Mouse (Mus musculus): ENCODE data around the gene Mrpl4. TPM values are rescaled to one million over a fixed set of nuclear protein-coding genes. Genes with fewer than 3 reads are reported as not detected.
"Not testable (repeated sequence)": the region's sequence is repeated elsewhere in the genome, so short reads cannot be mapped to it uniquely, and the experiment has no call there.

Gene Mrpl4
- polyA plus RNA-seq, 1 experiment from 2014 or later, result 151 TPM

DNA sequence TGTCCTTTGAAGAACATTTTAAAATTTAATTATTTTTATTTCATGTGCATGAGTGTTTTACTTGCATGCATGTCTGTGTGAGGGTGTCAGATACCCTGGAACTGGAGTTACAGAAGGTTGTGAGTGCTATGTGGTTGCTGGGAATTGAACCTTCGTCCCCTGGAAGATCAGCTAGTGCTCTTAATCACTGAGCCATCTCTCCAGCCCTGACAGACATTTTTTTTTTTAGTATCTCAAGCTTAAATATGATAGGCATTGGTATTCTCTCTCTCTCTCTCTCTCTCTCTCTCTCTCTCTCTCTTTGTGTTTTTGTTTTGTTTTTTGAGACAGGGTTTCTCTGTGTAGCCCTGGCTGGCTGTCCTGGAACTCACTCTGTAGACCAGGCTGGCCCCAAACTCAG is 42.2 kb downstream of the Mrpl4 start:
- not testable (repeated sequence) for ATAC-seq (replicated peaks; ENCODE audit: low FRiP score, low TSS enrichment, low read depth); H3K36me3 ChIP-seq (ENCODE audit: control insufficient read depth, insufficient read depth, low read length); H3K4me1 ChIP-seq (replicated peaks; ENCODE audit: control insufficient read depth, insufficient read depth, low read length); H3K9me3 ChIP-seq (ENCODE audit: control insufficient read depth, low read length); DNase-seq (ENCODE audit: low spot score); H3K4me3 ChIP-seq (ENCODE audit: low read depth, low read length); H3K4me2 ChIP-seq (ENCODE audit: low read length); H3K9ac ChIP-seq (ENCODE audit: low read length); H3K27me3 ChIP-seq (replicated peaks; ENCODE audit: control insufficient read depth, insufficient read depth, low read length); H3K27ac ChIP-seq (ENCODE audit: low read depth)
- 46% methylated on average over 1 of the region's 1 CpGs for WGBS

DNA sequence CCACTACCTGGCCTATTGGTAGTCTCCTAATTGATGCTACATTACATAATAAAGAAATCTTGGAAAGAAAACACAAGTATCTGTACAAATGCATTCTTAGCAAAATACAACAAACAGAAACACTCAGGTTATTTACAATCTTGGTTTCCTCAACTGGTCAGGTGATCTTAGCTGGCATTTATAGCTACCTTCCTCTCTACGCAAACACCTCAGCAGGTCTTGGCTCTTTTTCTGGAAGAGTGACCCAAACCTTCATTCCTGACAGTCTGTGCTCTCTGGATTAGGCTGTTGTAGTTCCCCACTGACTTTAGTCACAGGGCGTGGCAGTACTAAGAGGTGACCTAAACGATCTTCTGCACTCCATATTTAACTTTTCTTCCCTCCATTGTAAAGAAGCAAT is 42.7 kb downstream of the Mrpl4 start:
- Histone ChIP-seq H3K27me3 (replicated peaks; ENCODE audit: control insufficient read depth, insufficient read depth, low read length) (no peaks in the 10 kb centered on the region), H3K4me2 (ENCODE audit: low read length) (no peak overlapping the region), H3K4me1 (replicated peaks; ENCODE audit: control insufficient read depth, insufficient read depth, low read length) (peaks cover 5% of the 10 kb centered on the region), H3K4me3 (ENCODE audit: low read depth, low read length) (no peak overlapping the region), H3K27ac (ENCODE audit: low read depth) (no peak overlapping the region), H3K9ac (ENCODE audit: low read length) (no peak overlapping the region), H3K9me3 (ENCODE audit: control insufficient read depth, low read length) (no peaks in the 10 kb centered on the region), H3K36me3 (ENCODE audit: control insufficient read depth, insufficient read depth, low read length) (no peaks in the 10 kb centered on the region)
- WGBS, result 78% methylated on average over 3 of the region's 3 CpGs
- ATAC-seq (replicated peaks; ENCODE audit: low FRiP score, low TSS enrichment, low read depth), result no peak
- DNase-seq (ENCODE audit: low spot score), result no peak

DNA sequence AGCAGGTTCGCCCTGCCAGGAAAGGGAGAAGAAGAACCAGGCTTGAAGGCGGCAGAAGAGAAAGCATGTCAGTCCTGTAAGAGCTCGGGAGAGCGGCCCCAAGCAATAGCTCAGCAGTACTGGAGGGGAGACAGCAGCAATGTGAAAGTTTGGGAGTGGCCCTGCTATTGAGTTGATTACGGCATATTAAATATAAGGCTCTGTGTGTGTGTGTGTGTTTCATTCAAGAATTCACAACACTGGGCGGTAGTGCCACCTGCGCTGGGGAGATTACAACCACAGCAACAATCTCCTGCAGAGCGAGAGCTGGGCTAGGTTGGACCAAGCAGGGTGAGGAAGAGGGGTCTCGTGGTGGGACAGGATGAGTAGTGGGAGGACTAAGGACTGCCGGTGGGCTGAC is 49.0 kb downstream of the Mrpl4 start:
- no peaks in the 10 kb centered on the region for H3K9me3 ChIP-seq (ENCODE audit: control insufficient read depth, low read length)
- no peaks in the 10 kb centered on the region for H3K4me1 ChIP-seq (replicated peaks; ENCODE audit: control insufficient read depth, insufficient read depth, low read length)
- ATAC-seq (replicated peaks; ENCODE audit: low FRiP score, low TSS enrichment, low read depth) (no peak), DNase-seq (ENCODE audit: low spot score) (no peak)
- no peaks in the 10 kb centered on the region for H3K27me3 ChIP-seq (replicated peaks; ENCODE audit: control insufficient read depth, insufficient read depth, low read length)
- 60% methylated on average over 10 of the region's 10 CpGs for WGBS
- no peak overlapping the region for H3K9ac ChIP-seq (ENCODE audit: low read length)
- no peaks in the 10 kb centered on the region for H3K36me3 ChIP-seq (ENCODE audit: control insufficient read depth, insufficient read depth, low read length)
- H3K4me2 ChIP-seq (ENCODE audit: low read length), result no peak overlapping the region
- H3K27ac ChIP-seq (ENCODE audit: low read depth), result no peak overlapping the region
- H3K4me3 ChIP-seq (ENCODE audit: low read depth, low read length), result no peak overlapping the region

MicroRNAs within 50 kb of the gene (microRNA counts, 519-probe panel; counts per million panel counts)
- 3,548 counts per million, percentile 47 among the panel's probes with 10 or more counts for microRNA mmu-miR-1900

Small RNA genes lying within 50 kb of the gene (microRNA-seq; reads per million reads assigned to microRNA genes)
- gene Mir1900, result not detected

Other genes with a start within 250 kb of the Mrpl4 start
- gene Col5a3, start 187.7 kb upstream of the Mrpl4 start, polyA plus RNA-seq (2014; fragmentation: Nextera tagmentation; extraction: Ambion mirVana), result 0.71 and 1.0 TPM in 2 replicates
- not detected in 2 replicates for gene Rdh8, start 184.2 kb upstream of the Mrpl4 start, polyA plus RNA-seq (2014; fragmentation: Nextera tagmentation; extraction: Ambion mirVana)
- gene A230050P20Rik, start 134.1 kb upstream of the Mrpl4 start, polyA plus RNA-seq (2014; fragmentation: Nextera tagmentation; extraction: Ambion mirVana), result 11.1 and 14.1 TPM in 2 replicates
- 8.1 and 10.0 TPM in 2 replicates for gene Angptl6, start 123.0 kb upstream of the Mrpl4 start, polyA plus RNA-seq (2014; fragmentation: Nextera tagmentation; extraction: Ambion mirVana)
- 101 and 106 TPM in 2 replicates for gene Ppan, start 114.6 kb upstream of the Mrpl4 start, polyA plus RNA-seq (2014; fragmentation: Nextera tagmentation; extraction: Ambion mirVana)
- 314 and 315 TPM in 2 replicates for gene Eif3g, start 104.1 kb upstream of the Mrpl4 start, polyA plus RNA-seq (2014; fragmentation: Nextera tagmentation; extraction: Ambion mirVana)
- gene Dnmt1, start 42.9 kb upstream of the Mrpl4 start, polyA plus RNA-seq (2014; fragmentation: Nextera tagmentation; extraction: Ambion mirVana), result 65.4 and 69.9 TPM in 2 replicates
- 31.9 and 35.5 TPM in 2 replicates for gene S1pr2, start 26.0 kb upstream of the Mrpl4 start, polyA plus RNA-seq (2014; fragmentation: Nextera tagmentation; extraction: Ambion mirVana)
- gene Icam1, start 13.2 kb downstream of the Mrpl4 start, polyA plus RNA-seq (2014; fragmentation: Nextera tagmentation; extraction: Ambion mirVana), result 11.4 and 11.8 TPM in 2 replicates
- 0.96 TPM in 1 of 2 replicates, not detected in the other for gene Icam4, start 26.6 kb downstream of the Mrpl4 start, polyA plus RNA-seq (2014; fragmentation: Nextera tagmentation; extraction: Ambion mirVana)
- gene Icam5, start 29.3 kb downstream of the Mrpl4 start, polyA plus RNA-seq (2014; fragmentation: Nextera tagmentation; extraction: Ambion mirVana), result 0.12 TPM in 2 replicates
- 1.3 TPM in 1 of 2 replicates, not detected in the other for gene Zglp1, start 64.4 kb downstream of the Mrpl4 start, polyA plus RNA-seq (2014; fragmentation: Nextera tagmentation; extraction: Ambion mirVana)
- gene Gm49373, start 70.4 kb downstream of the Mrpl4 start, polyA plus RNA-seq (2014; fragmentation: Nextera tagmentation; extraction: Ambion mirVana), result 0.20 and 0.74 TPM in 2 replicates
- gene Fdx1l, start 70.9 kb downstream of the Mrpl4 start, polyA plus RNA-seq (2014; fragmentation: Nextera tagmentation; extraction: Ambion mirVana), result 71.4 and 74.4 TPM in 2 replicates
- gene Gm38431, start 89.3 kb downstream of the Mrpl4 start, polyA plus RNA-seq (2014; fragmentation: Nextera tagmentation; extraction: Ambion mirVana), result 2.2 and 3.7 TPM in 2 replicates
- 84.1 and 87.5 TPM in 2 replicates for gene Raver1, start 89.3 kb downstream of the Mrpl4 start, polyA plus RNA-seq (2014; fragmentation: Nextera tagmentation; extraction: Ambion mirVana)
- gene Tyk2, start 128.5 kb downstream of the Mrpl4 start, polyA plus RNA-seq (2014; fragmentation: Nextera tagmentation; extraction: Ambion mirVana), result 11.7 and 12.1 TPM in 2 replicates
- gene Cdc37, start 147.2 kb downstream of the Mrpl4 start, polyA plus RNA-seq (2014; fragmentation: Nextera tagmentation; extraction: Ambion mirVana), result 307 and 327 TPM in 2 replicates
- 6.7 and 7.0 TPM in 2 replicates for gene Pde4a, start 163.0 kb downstream of the Mrpl4 start, polyA plus RNA-seq (2014; fragmentation: Nextera tagmentation; extraction: Ambion mirVana)
- gene Keap1, start 236.6 kb downstream of the Mrpl4 start, polyA plus RNA-seq (2014; fragmentation: Nextera tagmentation; extraction: Ambion mirVana), result 41.0 and 43.0 TPM in 2 replicates
- gene S1pr5, start 245.7 kb downstream of the Mrpl4 start, polyA plus RNA-seq (2014; fragmentation: Nextera tagmentation; extraction: Ambion mirVana), result 0.07 and 0.13 TPM in 2 replicates